In genomic region chr10:95200323-95200722, GRCm38 (mm10) we compare ENCODE assay signal across 7 mouse cellular contexts.
DNase-seq lines count a peak whose midpoint lies in the region; ATAC-seq lines count a peak whose summit lies in the region.

No protein-coding gene starts in this region.

- H3K4me1 ChIP-seq in kidney, embryonic 16.5 days (ENCODE audit: insufficient read depth, low read length) = no peaks in the 10 kb centered on the region

- no peak overlapping the region for H3K4me3 ChIP-seq in kidney, embryonic 16.5 days (ENCODE audit: low read length)

- peak; percentile 31 to 68 for DNase-seq in kidney, postnatal 36 days
- peak; percentile 59 for DNase-seq in gastrocnemius, adult 18-20 months (ENCODE audit: low spot score)
- DNase-seq in lung, postnatal 10 days = peak; percentile 82
- DNase-seq in urinary bladder, postnatal 25 days (ENCODE audit: low spot score) = no peak
- DNase-seq in left cerebral cortex, postnatal 10 days (ENCODE audit: extremely low spot score in 1 of 2, low spot score in 2 of 2) = no peak

- H3K36me3 ChIP-seq in kidney, embryonic 16.5 days (ENCODE audit: insufficient read depth, low read length) = no peaks in the 10 kb centered on the region

- 42% methylated on average over 7 of the region's 7 CpGs for WGBS in kidney, embryonic 16.5 days

- H3K9me3 ChIP-seq in kidney, embryonic 16.5 days (ENCODE audit: low read length) = no peaks in the 10 kb centered on the region

- H3K4me2 ChIP-seq in kidney, embryonic 16.5 days (replicated peaks; ENCODE audit: low read depth, low read length) = no peak overlapping the region

- no peak for ATAC-seq in kidney, embryonic 16.5 days (ENCODE audit: low FRiP score, low TSS enrichment)
- peak; percentile 68 for ATAC-seq in cerebellum, adult (ENCODE audit: insufficient number of reproducible peaks, low FRiP score, low TSS enrichment)

- no peaks in the 10 kb centered on the region for H3K27me3 ChIP-seq in kidney, embryonic 16.5 days (ENCODE audit: insufficient read depth, low read length)

- H3K27ac ChIP-seq in kidney, embryonic 16.5 days (ENCODE audit: low read length) = no peak overlapping the region

- intact Hi-C loops in left cerebral cortex, postnatal 10 days (cut with DNase I) = no loop called here

- H3K9ac ChIP-seq in kidney, embryonic 16.5 days (replicated peaks; ENCODE audit: low read length) = no peak overlapping the region

Comparison
In these comparisons a context has a peak if more than half of its experiments do, and no peak if none do; other contexts are left out.
1. DNase-seq: peak in kidney, postnatal 36 days (2 of 2), gastrocnemius, adult 18-20 months (single experiment) and lung, postnatal 10 days (single experiment); none in urinary bladder, postnatal 25 days (single experiment) and left cerebral cortex, postnatal 10 days (0 of 2).